ENCODE assay signal across 10 mouse cellular contexts in genomic region chr10:90966821-90967220, GRCm38 (mm10).
DNase-seq lines count a peak whose midpoint lies in the region; ATAC-seq lines count a peak whose summit lies in the region.
"Had no signal": no experiment of that assay in that cellular context is flagged by ENCODE, and none has a peak within 500 bp of the region (broad histone marks: within the 10 kb centered on the region; RNA-seq: fewer than 3 reads in every experiment).

No protein-coding gene starts in this region.

- no peak overlapping the region for H3K27ac ChIP-seq in limb, embryonic 11.5 days (replicated peaks; ENCODE audit: low read depth, low read length)
- H3K27ac ChIP-seq: embryonic facial prominence, embryonic 15.5 days had no signal

- WGBS in limb, embryonic 11.5 days = 4% methylated on average over 9 of the region's 9 CpGs

- H3K9me3 ChIP-seq in limb, embryonic 11.5 days (ENCODE audit: control insufficient read depth, low read length) = no peaks in the 10 kb centered on the region
- H3K9me3 ChIP-seq: embryonic facial prominence, embryonic 15.5 days had no signal

- H3K9ac ChIP-seq in limb, embryonic 11.5 days (ENCODE audit: low read length) = no peak overlapping the region
- H3K9ac ChIP-seq: embryonic facial prominence, embryonic 15.5 days had no signal

- peak; percentile 36 to 47; a peak in 3 of 4 replicates for ATAC-seq in hematopoietic stem cell, adult 5-6 weeks (replicated peaks in 1 of 2; ENCODE audit: insufficient read depth in 1 of 2, low FRiP score in 2 of 2, low TSS enrichment in 1 of 2, low read depth in 1 of 2, poor library complexity in 2 of 2, severe bottlenecking in 2 of 2)
- no peak for ATAC-seq in limb, embryonic 11.5 days (ENCODE audit: insufficient number of reproducible peaks, low FRiP score, low TSS enrichment, low read depth)
- ATAC-seq in megakaryocyte, adult 5-6 weeks (ENCODE audit: poor library complexity, severe bottlenecking) = no peak
- ATAC-seq in erythroblast, adult 5-6 weeks (replicated peaks; ENCODE audit: low FRiP score, poor library complexity, severe bottlenecking) = no peak
- ATAC-seq: Patski had no signal

- peaks cover 18% of the 10 kb centered on the region; the same call in 1 of the 2 replicates for H3K27me3 ChIP-seq in limb, embryonic 11.5 days (ENCODE audit: control insufficient read depth, insufficient read depth, low read length)
- H3K27me3 ChIP-seq: Patski had no signal

- no peaks in the 10 kb centered on the region for H3K36me3 ChIP-seq in limb, embryonic 11.5 days (ENCODE audit: control insufficient read depth, insufficient read depth, low read length)
- H3K36me3 ChIP-seq: embryonic facial prominence, embryonic 15.5 days had no signal

- no peak overlapping the region for H3K4me3 ChIP-seq in limb, embryonic 11.5 days (ENCODE audit: low read depth, low read length)
- H3K4me3 ChIP-seq: embryonic facial prominence, embryonic 15.5 days had no signal

- peak; percentile 69 for DNase-seq in cerebellum, adult 11 months
- peak; percentile 76 to 77 for DNase-seq in cerebellum, postnatal 25 days
- DNase-seq in limb, embryonic 11.5 days (ENCODE audit: low spot score) = peak; percentile 32
- DNase-seq in gastrocnemius, postnatal 4 days (ENCODE audit: low spot score in 2 of 2) = no peak
- no peak for DNase-seq in adrenal gland, postnatal 10 days

- peak overlapping the region; percentile 5; the same call in 1 of the 2 replicates for H3K4me2 ChIP-seq in limb, embryonic 11.5 days (ENCODE audit: low read depth, severe bottlenecking)
- H3K4me2 ChIP-seq: embryonic facial prominence, embryonic 15.5 days had no signal

- H3K4me1 ChIP-seq in limb, embryonic 11.5 days (ENCODE audit: control insufficient read depth, insufficient read depth, low read length) = 0 out of 2 replicates have a peak, but pooled peaks cover 2% of the 10 kb centered on the region

Comparison
In these comparisons a context has a peak if more than half of its experiments do, and no peak if none do; other contexts are left out.
1. DNase-seq: peak in cerebellum, adult 11 months (single experiment), cerebellum, postnatal 25 days (2 of 2) and limb, embryonic 11.5 days (single experiment); none in gastrocnemius, postnatal 4 days (0 of 2) and adrenal gland, postnatal 10 days (single experiment).
2. ATAC-seq: peak in hematopoietic stem cell, adult 5-6 weeks (2 of 2); none in limb, embryonic 11.5 days (single experiment), megakaryocyte, adult 5-6 weeks (single experiment) and erythroblast, adult 5-6 weeks (single experiment).